Mouse (Mus musculus): ENCODE measurements around the gene Thrsp.
"Not testable (repeated sequence)": the region's sequence is repeated elsewhere in the genome, so short reads cannot be mapped to it uniquely, and the experiment has no call there.

DNA sequence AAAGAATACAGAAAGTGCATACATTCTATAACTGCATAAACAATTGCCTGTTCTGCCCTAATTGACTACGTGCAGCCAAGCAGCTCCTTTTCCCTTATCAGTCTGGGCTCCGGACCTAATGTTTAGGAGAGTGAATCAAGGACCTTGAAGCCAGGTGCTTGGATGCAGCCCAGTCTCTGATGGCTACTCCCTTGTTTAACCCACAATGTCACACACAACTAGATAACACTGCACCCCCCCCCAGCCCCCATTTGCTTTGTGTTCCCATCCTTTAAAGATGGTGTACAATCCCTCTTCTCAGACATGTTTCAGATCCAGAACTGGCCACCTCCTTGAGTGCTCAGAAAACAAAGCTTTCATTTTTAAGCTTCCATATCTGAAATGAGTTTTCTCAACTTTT, 33.5 kb upstream of the Thrsp start, which contains the start of gene Kctd14:
- not testable (repeated sequence) for TF ChIP-seq CTCF, EP300 (IDR thresholded peaks at IDR 0.05; ENCODE audit: low read depth)
